Mouse (Mus musculus) liver, embryonic 14.5 days (tissue): Measurements from ENCODE around the gene Gm49387. TPM values are rescaled to one million over a fixed set of nuclear protein-coding genes. Genes with fewer than 3 reads are reported as not detected.

Source experiments
- ATAC-seq: fragments of 200-750 bp; cut with Nextera tagmentation; 2 replicates; pipeline ENCODE4 v1.8.0; 2017; ENCODE audit warnings: moderate number of reproducible peaks, mild to moderate bottlenecking, moderate library complexity; ENCODE audit not compliant: insufficient read depth
- DNase-seq, 3 experiments: peaks; one replicate each; pipeline ENCODE4 v3.0.0-alpha.2; 2012 to 2013; ENCODE audit warnings: low read depth in 3 of 3, low spot score in 3 of 3
- H3K27ac ChIP-seq: fragments of 300-500 bp; sonication (generic); 2 replicates; pipeline ENCODE4 v1.5.1; 2014; ENCODE audit warnings: moderate library complexity, mild to moderate bottlenecking, control low read depth, inconsistent platforms
- H3K27me3 ChIP-seq: fragments of 300-500 bp; sonication (generic); 2 replicates; pipeline ENCODE4 v1.6.1; 2014; ENCODE audit warnings: mild to moderate bottlenecking, low read length, moderate library complexity; ENCODE audit not compliant: control insufficient read depth, insufficient read depth
- H3K36me3 ChIP-seq: fragments of 300-500 bp; sonication (generic); replicated peaks from 2 replicates; pipeline ENCODE4 v1.6.1; 2014; ENCODE audit warnings: low read depth; ENCODE audit not compliant: control insufficient read depth, insufficient read depth
- H3K4me1 ChIP-seq, 2 experiments: fragments of 200-500 bp in 1 of 2; fragments of 300-500 bp in 1 of 2; sonication (generic) in 1 of 2; replicated peaks; 2 replicates each; pipeline ENCODE4 v1.6.1; 2012 to 2014; ENCODE audit warnings: antibody characterized with exemption in 1 of 2, inconsistent platforms in 1 of 2, low read length in 1 of 2; ENCODE audit not compliant: control insufficient read depth in 2 of 2, insufficient read depth in 2 of 2
- H3K4me2 ChIP-seq: fragments of 300-500 bp; sonication (generic); 2 replicates; pipeline ENCODE4 v1.6.1; 2014; ENCODE audit warnings: low read depth, mild to moderate bottlenecking, control low read depth, moderate library complexity
- H3K4me3 ChIP-seq, 2 experiments: fragments of 200-500 bp in 1 of 2; fragments of 300-500 bp in 1 of 2; sonication (generic) in 1 of 2; 2 replicates each; pipeline ENCODE4 v1.5.1; 2012 to 2014; ENCODE audit warnings: low read depth in 2 of 2, low read length in 2 of 2, mild to moderate bottlenecking in 2 of 2, control low read depth in 1 of 2, inconsistent platforms in 1 of 2, moderate library complexity in 1 of 2; ENCODE audit not compliant: insufficient read depth in 1 of 2
- H3K9ac ChIP-seq: fragments of 300-500 bp; sonication (generic); replicated peaks from 2 replicates; pipeline ENCODE4 v1.6.1; 2014; ENCODE audit warnings: mild to moderate bottlenecking, control low read depth, moderate library complexity
- H3K9me3 ChIP-seq: fragments of 300-500 bp; sonication (generic); 2 replicates; pipeline ENCODE4 v1.6.1; 2016; ENCODE audit warnings: low read length, mixed read lengths; ENCODE audit not compliant: control insufficient read depth
- CTCF ChIP-seq: IDR thresholded peaks from 2 replicates; pipeline ENCODE4 v1.5.1; 2016; ENCODE audit warnings: antibody characterized with exemption, low read depth, control low read depth
- EP300 ChIP-seq: IDR thresholded peaks from 2 replicates; pipeline ENCODE4 v1.6.1; 2016; ENCODE audit warnings: antibody characterized with exemption, low read depth
- WGBS: fragments of 180-500 bp; shearing (Covaris S2); extraction: QIAGEN DNeasy Blood & Tissue Kit; methylation state at CpG from one replicate; pipeline ENCODE4 v1.1.7; 2014; ENCODE audit not compliant: insufficient replicate concordance; 5-methylcytosine and 5-hydroxymethylcytosine counted together
- polyA plus RNA-seq, 2 experiments: library from polyadenylated mRNA; depleted of rRNA in 1 of 2; stranded (reverse) in 1 of 2; unstranded in 1 of 2; fragments of >200 nt; fragmentation: Nextera tagmentation in 1 of 2; extraction: Ambion mirVana in 1 of 2; gene quantifications; 2 replicates each; pipeline versions ENCODE4 v1.2.1 to v1.2.3; 2012 to 2014

Gene Gm49387
- polyA plus RNA-seq, 2 experiments = 0.65 TPM; not detected in 1

DNA sequence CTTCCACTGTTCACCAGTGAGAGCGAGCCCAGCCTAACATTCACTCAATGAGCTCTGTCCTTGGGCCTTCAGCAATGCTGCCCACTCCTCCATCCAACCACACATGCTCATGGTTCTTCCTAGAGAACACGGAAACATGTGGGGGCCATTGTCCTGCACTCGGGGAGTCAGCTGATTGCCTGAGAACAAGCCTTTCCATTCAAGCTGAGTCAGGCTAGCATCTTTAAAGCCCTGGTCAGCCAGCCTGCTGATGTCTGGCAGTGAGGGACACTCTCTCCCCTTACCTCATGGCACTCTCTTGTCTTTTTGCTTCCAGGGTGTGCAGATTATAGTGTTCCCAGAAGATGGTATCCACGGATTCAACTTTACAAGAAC lies 24.9 kb upstream of the Gm49387 start:
- Histone ChIP-seq H3K36me3 (no peaks in the 10 kb centered on the region), H3K4me1 (peaks cover 0 to 43% of the 10 kb centered on the region in 2 experiments), H3K9me3 (no peaks in the 10 kb centered on the region), H3K9ac (no peak overlapping the region), H3K4me2 (no peak overlapping the region), H3K27me3 (no peaks in the 10 kb centered on the region), H3K4me3 (no peak overlapping the region), H3K27ac (no peak overlapping the region)
- 75% methylated on average over 4 of the region's 4 CpGs for WGBS
- TF ChIP-seq CTCF (no peak), EP300 (no peak)
- DNase-seq (no peak), ATAC-seq (no peak)

DNA sequence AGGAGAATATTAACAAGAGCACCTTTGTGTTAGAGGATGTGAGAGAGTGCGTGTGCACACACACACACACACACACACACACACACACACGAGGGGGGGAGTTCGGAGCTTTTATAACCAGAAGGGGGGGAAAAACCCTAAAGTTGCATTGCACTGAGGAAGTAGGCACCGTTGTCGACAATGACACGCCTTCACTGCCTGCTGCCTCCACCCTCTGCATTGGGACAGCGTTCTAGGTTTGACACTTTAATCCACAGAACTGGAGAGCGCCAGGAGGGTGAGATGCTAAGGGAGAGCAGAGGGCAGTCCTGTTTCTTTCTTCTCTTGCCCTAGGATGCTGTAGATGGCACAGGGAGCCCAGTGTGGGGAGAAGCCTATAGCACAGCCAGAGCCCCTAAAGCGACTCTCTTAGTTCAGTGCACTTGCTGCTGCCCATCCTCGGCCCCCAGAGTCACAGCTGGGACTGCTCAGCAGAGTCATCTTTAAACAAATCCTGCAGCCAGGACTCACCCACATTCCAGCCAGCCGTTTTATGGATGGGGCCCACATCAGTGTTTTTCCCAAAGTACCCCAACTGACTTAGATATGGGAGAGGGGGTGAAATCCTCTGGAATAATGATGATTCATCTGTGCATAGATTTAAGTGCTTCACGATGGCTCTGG lies 24.4 kb upstream of the Gm49387 start:
- H3K27me3 ChIP-seq = no peaks in the 10 kb centered on the region
- H3K9me3 ChIP-seq = no peaks in the 10 kb centered on the region
- H3K4me1 ChIP-seq = peaks cover 0 to 43% of the 10 kb centered on the region in 2 experiments
- DNase-seq (no peak), ATAC-seq (no peak)
- no peaks in the 10 kb centered on the region for H3K36me3 ChIP-seq
- TF ChIP-seq CTCF (no peak), EP300 (no peak)
- H3K4me3 ChIP-seq = no peak overlapping the region
- H3K9ac ChIP-seq = no peak overlapping the region
- no peak overlapping the region for H3K4me2 ChIP-seq
- WGBS = 41% methylated on average over 12 of the region's 12 CpGs
- H3K27ac ChIP-seq = no peak overlapping the region

DNA sequence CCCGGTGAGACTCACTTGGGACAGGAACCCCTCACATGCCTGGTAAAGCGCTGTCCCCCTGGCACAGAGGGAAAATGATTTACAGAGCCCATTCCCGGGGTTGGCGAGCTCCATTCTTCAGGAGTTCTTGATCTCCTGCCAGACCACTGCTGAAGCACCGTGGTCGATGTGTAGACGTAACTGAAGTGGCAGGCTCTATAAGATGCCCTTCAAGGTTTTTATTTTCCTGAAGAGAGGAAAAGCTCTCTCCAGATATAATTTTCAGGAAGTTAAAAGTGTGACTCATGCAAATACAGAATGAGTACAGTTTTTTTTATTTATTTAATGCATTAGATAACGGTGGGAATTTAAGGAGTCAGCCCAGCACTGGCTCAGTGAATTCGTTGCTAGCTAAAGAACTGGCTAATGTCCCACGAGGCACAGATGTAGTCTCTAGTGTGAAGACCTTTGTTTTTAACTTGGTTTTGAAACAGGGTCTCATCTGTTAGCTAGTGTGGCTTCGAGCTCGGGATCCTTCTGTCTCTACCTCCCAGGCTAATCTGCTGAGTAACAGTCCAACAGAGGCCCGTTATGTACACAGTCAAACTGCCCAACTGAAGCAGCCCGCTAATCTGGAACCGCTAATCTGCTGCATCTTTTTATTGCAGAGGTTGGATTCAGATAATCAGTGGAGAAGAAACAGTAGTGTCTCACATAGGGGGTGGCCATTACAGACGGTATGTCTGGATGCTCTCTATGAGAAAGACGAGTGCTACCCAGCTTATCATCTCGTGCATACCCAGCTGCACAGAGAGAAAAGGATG lies 23.6 kb upstream of the Gm49387 start:
- H3K4me3 ChIP-seq = no peak overlapping the region
- no peak overlapping the region for H3K4me2 ChIP-seq
- H3K36me3 ChIP-seq = no peaks in the 10 kb centered on the region
- WGBS = 41% methylated on average over 18 of the region's 18 CpGs
- no peak for DNase-seq
- H3K9ac ChIP-seq = no peak overlapping the region
- no peak overlapping the region for H3K27ac ChIP-seq
- H3K27me3 ChIP-seq = no peaks in the 10 kb centered on the region
- ATAC-seq = peak; percentile 29; the same call in 1 of the 2 replicates
- H3K9me3 ChIP-seq = no peaks in the 10 kb centered on the region
- H3K4me1 ChIP-seq = peaks cover 0 to 39% of the 10 kb centered on the region in 2 experiments
- TF ChIP-seq CTCF (no peak), EP300 (no peak)

DNA sequence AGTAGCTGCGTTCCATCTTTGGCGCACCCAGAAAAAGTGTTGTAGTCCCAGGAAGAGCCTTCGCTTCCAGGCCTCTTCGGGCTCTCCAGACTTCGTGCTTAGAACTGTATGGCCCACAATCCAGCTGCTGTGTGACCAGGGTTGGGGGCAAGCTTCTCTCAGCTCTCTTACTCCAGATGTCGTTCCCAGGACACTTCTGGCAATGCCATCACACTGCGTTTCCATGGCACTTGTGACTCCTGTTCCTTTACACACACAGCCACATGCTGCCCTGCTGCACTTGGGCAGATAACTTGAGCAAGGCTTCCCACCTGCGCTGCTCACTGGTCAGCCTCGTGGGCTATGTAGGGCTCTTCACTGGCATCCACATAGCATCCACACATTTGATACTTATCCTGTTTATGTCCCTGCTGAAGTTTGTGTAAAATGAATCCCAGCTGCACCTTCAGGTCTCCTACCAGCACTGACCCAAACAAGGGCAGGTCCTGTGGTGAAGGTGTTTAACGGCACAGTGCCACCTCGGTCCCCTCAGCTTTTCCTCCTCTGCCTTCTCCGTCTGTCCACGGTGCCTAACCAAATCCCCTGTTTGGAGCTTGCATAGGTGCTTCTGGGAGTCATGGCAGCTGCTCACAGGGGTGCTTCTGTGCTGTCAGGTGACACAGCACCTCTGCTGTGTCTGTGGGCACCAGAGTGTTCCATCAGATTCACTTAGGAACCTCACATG lies 22.9 kb upstream of the Gm49387 start:
- H3K27ac ChIP-seq = no peak overlapping the region
- TF ChIP-seq CTCF (no peak), EP300 (no peak)
- no peak overlapping the region for H3K4me2 ChIP-seq
- no peaks in the 10 kb centered on the region for H3K9me3 ChIP-seq
- WGBS = 75% methylated on average over 13 of the region's 13 CpGs
- DNase-seq = no peak
- H3K9ac ChIP-seq = no peak overlapping the region
- H3K36me3 ChIP-seq = no peaks in the 10 kb centered on the region
- peaks cover 0 to 35% of the 10 kb centered on the region in 2 experiments for H3K4me1 ChIP-seq
- no peak overlapping the region for H3K4me3 ChIP-seq
- ATAC-seq = no peak
- no peaks in the 10 kb centered on the region for H3K27me3 ChIP-seq
